Mouse (Mus musculus) cerebellum, adult 11-12 months (tissue): ENCODE measurements around the gene Ficd.
A peak's percentile ranks its signal among the peaks of the same experiment; 100 is the strongest.

ENCODE experiments used
- DNase-seq: peaks from one replicate; pipeline ENCODE4 v3.0.0; 2022

The Ficd gene

DNA sequence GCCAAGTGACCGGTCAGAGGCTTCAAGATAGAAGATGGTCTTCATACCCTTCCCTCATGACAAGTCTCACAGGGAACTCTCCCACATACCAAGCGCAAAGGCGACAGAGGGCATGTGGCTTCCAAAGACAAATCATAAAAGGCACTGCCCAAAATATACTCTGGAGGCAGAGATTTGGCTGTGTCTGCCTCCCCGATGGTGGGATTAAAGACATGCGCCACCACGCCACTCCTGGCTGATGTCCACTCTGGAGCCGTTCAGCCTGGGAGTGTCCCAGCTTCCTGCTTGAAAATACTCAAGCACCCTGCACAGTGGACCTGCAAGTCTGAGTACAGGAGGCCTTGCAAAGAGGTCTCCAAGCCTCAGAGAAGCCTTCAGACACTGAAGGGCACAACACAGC is 4.4 kb upstream of the Ficd start:
- no peak for DNase-seq

DNA sequence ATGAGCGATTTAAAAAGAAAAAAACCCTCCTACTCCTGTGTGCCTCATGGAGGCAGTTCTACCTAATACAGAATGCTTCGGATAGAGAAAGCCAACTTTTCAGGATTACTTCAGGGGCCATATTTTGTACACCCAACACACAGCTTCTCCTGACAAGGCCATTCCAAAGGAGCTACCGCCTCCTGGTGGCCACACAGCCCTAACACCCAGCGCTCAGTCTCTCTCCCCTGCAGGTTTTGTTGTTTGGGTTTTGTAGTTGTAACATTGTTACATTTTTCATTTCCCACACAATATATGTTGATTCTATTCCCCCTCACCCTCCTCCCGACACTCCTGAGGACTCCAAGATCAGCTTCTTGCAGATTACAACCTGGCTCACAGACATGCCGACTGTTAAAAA is 3.4 kb upstream of the Ficd start:
- no peak for DNase-seq

DNA sequence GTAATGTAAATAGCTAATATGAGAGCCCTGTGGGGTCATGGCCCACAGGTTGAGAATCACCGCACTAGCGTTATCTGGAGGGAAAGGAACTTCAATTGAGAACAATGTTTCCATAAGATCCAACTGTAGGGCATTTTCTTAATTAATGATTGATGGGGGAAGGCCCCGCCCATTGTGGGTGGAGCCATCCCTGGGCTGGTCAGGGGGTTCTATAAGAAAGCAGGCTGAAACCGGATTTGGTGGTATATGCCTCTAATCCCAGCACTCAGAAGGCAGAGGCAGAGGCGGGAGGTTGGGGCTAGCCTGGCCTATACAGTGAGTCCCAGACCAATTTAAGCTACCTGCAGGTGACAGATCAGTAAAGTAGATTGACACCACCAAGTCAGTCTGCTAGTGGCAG is 1.2 kb upstream of the Ficd start:
- no peak for DNase-seq

DNA sequence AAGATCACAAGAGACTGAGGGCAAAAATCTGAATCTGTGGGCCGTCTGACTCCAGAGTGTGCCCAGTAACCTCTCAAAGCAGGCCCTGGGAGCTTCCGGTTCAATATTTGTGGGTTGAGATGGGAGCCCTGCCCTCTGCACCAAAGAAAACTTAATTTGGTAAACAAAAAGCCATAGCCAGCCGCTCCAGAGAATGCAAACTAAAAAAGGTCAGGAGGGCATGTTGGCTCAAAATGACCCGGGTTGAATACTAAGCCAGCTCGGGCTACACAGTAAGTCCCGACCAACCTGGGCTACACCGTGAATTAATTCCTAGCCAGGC is 619 bp upstream of the Ficd start:
- DNase-seq, result no peak

DNA sequence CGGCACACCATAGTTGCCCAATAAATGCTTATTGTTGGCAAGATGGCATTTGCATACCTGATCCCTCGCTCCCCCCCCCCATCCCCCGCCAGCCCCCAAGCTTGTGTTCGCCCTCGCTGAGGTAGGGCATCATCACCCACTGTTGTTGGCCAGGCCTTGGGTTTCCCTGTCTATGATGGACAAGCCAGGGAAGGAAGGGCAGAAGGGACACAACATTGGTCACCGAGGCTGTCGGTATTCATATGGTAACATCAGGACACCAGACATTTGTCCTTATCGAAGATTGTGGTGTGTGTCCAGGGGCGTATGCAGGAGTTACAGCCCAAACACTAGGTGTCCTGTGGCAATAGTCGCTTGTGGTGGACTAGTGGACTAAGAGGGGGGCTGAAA is 505 bp downstream of the Ficd start:
- no peak for DNase-seq

DNA sequence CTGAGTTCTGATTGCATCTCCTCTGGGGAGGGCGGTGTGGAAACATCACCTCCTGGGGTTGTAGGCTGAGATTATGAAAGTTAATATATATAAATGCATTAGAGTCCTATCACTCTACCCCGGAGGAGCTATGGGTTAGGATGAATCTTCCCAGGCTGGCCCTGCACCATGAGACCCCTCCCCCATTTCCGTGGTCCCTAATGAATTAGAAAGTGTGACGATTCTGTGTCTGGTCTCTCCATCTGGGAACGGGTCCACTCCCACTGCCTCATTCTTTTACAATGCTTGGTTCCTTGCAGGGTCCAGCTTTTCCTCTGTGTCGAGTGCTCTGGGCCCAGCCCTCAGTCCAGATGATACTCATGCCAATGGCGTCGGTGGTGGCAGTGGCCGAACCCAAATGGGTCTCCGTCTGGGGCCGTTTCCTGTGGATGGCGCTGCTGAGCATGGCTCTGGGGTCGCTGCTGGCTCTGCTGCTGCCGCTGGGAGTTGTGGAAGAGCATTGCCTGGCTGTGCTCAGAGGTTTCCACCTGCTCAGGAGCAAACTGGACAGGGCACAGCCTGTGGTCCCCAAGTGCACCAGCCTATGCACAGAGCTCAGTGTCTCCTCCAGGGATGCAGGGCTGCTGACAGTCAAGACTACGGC is 1.0 kb downstream of the Ficd start:
- DNase-seq, result peak; percentile 62

DNA sequence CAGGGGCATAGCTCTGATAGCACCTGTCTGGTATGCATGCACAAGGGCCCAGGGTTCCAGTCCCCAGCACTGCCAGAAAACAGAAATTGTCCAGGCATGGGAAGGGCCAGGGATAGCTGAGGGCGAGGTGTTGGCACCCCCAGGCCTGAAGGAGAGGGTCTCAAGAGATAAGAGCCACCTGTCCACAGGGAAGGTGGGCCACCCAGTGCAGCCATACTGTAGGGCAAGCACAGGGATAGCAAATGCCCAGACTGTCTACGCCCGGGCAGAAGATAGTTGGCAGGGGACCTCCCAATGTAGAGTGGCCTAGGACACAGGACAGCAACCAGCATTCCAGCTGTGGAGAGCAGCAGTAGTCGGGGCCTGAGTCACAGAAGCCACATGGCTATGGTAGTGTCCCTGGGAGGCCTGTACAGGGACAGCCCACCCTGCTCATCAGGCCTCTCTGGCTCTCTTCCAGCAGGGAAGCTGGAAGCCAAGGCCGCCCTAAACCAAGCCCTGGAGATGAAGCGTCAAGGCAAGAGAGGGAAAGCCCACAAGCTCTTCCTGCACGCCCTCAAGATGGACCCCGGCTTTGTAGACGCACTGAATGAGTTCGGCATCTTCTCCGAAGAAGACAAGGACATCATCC is 2.1 kb downstream of the Ficd start:
- DNase-seq, result peak; percentile 57

DNA sequence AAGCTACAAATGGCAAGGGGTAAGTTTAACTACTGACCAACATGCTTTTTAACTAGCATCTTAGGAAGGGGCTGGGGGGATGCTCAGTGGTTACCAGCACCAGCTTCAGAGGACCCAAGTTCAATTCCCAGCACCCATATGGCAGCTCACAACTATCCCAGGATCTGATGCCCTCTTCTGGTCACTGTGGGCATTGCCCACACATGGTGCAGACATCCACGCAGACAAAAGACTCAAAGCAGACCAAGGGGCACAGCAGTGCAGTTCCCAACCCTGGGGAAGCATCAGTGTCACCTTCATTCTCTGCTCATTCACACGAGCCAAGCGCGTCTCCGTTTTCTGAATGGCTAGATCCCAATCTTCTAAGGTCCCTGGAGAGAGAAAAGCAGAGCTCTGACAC is 12.0 kb downstream of the Ficd start:
- DNase-seq, result no peak

DNA sequence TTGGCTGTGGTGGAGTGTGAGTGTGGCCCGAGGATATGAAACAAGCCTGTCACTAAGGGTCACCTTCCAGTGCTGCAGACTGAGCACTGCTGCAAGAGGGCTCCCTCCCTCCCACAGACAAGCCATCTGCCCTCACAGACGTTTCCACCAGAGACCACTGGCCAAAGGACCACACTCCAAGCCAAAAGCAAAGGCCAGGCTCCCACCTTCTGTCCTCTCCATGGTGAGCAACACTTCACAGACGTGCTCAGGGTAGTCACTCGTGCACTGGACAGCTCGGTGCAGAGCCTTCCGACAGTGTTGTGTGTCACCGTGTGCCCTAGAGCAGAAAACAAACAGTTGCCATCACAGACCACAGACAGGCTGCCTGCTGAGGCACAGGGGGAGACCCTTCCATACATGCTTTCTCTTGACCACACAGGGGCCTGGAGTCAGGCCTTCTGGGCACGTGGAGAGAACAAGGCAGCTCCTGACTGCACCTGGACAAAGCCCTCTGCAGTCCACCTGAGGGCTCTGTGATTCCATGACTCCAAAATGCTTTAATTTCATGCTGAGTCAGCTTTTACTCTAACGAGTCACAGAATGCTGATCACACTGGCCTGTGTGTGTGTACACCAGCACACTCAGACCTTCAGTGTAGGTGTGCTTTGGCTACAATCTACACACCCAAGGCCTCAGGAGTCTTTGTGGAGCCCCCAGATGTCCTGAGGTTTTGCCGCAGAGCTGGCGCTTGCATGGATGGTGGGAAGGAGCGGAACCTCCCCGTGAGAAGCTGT is 13.1 kb downstream of the Ficd start:
- no peak for DNase-seq

DNA sequence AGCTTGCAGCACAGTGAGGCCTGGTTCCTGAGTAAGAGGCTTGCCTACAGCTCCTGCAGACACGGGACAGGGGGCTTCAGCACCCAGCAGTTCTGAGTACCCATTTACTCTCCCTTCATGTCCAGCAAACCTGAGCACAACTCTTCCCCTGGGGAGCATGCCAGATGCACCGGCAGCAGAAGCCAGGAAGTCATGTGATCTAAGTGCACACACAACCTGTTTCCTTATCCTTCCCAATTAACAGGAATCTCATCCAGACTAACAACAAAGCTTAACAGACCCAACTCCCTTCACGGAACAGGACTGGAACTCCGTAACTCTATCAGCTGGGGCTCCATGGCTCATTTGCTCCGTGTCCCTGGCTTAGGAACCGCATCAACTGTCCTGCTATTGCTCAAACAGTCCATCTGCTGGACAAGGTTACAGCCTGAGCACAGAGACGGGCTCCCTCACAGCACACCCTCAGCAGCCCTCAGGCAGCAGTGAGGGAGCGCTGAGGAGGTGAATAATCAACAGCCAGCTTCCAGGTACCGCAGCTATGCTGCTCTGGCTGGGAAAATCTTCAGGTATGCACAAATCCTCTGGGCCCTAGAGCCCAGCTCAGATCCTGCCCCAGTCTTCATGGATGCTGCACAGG is 16.0 kb downstream of the Ficd start:
- no peak for DNase-seq

DNA sequence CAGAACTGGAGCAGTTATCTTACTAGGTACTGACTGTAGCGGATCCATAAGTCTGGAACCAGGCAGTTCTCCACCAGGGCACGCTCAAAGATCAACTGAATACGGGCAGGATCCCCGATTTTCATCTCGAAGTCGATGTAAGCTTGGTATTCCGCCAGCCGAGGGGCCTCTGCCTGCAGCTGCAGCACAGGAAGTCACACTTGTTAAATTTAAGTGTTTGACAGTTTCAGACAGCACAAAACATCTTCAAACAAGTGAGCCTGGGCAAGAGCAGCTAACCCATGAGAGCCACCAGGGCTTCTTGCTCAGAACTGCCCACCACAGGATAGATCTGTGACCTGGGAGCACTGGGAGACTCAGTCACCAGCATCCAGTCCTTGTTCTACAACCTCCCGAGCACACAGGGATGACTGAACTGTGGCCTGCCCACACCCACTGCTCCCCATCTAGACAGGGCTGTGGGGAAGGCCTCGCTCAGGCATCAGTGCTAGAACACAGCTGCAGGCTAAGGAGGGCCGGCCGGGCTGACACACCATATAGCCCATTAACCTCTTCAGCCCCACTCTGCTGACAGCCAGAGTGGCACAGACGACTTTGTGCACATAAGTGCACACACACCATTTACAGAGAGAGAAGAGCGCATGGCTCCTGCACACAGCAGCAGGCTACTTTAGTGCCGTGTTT is 19.9 kb downstream of the Ficd start:
- no peak for DNase-seq

DNA sequence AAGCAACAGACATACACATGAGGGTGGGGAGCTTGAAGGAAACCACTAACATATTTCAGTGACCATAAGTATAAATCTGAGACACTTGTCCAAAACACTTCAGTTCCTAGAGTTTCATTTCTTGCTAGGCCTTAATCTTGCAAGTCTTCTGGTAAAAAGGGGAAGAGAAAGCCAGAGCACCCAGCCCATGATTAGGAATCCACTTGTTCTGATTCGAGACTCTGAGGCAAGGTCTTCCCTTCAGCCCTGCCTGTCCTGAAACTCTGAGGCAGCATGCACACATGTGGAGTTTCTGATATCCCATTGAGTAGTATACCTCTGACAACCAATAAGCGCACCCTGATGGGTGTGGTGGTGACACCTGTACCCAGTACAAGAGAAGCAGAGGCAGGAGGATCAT is 26.0 kb downstream of the Ficd start:
- no peak for DNase-seq

DNA sequence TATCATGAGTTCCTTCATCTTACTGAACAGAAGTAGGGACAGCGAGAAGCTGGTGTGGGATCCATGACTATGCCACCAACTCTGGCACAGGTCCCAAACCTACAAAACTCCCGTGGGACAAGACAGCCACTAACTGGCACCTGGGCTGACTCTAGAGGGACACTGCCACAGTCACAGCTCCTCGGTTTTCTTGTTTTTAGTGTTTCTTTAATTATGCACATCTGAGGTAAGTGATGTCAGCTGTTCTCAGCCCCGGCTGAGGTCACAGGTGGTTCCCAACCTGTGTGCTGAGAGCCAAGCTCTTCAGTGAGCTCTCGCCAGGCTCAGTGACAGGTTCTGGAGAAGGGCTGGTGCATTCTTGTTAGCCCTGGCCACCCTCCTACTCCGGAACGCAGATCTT is 28.8 kb downstream of the Ficd start:
- DNase-seq, result no peak

DNA sequence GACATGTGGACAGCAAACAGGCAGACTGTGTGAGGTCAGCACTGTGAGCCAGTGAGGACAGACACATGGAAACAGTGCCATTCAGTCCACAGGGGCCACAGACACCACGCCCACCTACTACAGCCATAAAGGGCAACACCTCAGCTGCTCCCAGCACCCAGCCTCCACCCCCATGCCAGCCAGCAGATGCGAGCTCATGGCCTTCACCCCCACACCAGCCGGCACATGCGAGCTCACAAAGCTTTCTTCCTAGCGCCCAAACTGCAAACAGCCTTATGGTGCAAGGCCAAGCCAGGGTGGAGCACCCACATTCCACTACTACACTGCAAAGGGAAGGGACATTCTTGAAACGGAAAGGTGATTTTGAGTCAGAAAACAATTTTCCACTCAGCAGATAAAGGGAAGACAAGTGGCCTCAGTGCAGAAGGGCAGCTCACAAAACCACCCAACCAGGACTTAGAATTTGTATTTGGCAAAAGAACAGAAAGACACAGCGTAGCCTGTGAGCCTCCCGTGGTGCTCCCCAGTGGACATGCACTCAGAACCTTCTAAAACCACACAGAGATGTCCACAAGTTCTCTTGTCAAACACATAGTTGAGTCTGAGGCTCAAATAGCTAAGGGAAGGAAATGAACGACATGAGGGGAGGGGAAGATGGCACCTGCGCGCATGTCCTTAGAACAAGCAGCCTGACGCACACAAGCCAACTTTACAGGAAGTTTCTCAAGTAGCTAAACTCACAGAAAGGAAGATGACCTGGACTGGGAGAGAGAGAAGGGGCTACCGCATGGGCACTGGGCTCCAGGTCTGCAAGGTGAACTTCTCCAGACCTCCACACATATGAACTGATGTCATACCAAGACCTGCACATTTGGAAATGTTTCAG is 30.3 kb downstream of the Ficd start:
- DNase-seq, result no peak

DNA sequence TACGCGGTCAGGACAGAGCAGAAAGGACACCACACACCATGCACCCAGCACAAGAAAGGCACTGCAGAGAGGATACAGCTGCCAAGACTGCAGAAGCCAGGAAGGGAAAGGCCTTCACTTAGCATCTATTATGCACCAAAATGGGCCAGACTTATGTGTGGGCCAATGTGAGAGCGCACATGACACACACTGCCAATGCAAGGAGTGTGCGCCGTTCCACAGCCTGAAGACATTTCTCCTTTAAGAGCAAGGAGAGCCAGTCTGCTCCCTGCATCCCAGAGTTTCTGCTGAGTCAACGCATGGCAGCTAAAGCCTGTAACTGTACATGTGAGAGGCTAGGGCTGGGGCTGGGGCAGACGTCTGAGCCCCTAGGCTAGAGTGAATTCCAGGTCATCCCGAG is 33.2 kb downstream of the Ficd start:
- DNase-seq, result no peak

DNA sequence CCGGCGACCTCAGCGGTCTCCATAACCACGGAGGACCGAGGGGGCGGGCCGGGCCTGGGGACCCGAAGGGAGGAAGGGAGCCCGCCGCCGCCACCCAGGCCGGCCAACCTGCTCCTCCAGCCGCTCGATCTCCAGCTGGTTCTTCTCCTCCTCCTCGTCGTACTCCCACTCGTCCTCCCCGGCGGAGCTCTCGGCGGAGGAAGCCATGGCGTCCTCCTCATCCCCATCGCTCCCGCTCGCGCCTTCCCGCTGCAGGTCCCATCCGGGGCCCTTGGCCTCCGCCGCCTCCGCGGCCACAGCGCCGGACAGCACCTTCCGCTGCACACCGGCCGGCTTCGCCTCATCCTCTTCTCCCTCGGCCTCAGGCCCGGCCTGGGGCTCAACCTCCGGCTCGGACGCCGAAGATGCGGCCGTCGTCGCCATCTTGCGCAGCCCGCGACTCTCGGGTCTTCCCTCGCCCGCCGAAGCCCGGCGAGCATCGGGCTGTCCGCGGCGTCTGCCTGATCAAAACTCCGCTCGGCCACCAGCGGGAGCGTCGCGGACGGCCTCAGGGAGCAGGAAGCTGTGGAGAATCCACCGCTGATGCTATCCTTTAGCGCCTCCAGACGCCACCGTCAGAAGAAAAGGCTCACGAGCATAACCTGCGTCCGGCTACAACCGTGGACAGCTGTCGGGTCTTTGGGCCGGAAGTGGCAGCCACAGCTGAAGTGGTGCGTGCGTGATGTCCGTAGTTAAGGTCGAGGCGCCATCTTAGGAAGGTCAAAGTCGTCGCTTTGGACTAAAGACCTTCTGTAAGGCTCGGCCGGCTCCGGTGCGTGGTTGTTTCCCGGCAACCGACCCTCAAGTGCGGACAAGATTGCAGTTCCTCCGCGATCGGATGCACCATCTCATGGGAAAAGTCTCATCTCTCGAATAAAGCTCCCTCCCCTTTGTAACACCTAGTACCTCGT is 35.9 kb downstream of the Ficd start:
- peak; percentile 89 for DNase-seq

DNA sequence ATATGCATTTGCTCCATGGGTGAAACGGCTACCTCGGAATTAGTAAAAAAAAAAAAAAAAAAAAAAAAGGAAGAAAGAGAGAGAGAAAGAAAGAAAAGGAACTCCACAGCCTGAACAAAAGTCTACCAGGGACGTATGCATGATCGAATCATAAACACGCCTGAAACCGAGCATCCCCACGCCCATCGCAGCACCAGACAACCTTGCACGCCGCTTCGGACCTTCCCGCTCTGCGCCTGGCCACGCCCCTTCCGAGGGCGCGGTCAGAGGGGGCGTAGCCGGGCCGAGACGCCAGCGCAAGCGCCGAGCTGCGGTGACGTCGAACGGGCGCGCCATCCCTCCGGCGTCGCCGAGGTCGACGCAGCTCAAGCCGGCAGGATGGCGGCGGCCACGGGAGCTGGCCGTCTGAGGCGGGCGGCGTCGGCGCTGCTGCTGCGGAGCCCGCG is 36.9 kb downstream of the Ficd start, which contains the start of the genes Sart3 and Iscu:
TSS of gene Sart3 (minus strand) at position 61 of the 446 bp plus-strand sequence.
TSS of gene Iscu (plus strand) at position 299 of the 446 bp plus-strand sequence.
- DNase-seq, result peak; percentile 95

DNA sequence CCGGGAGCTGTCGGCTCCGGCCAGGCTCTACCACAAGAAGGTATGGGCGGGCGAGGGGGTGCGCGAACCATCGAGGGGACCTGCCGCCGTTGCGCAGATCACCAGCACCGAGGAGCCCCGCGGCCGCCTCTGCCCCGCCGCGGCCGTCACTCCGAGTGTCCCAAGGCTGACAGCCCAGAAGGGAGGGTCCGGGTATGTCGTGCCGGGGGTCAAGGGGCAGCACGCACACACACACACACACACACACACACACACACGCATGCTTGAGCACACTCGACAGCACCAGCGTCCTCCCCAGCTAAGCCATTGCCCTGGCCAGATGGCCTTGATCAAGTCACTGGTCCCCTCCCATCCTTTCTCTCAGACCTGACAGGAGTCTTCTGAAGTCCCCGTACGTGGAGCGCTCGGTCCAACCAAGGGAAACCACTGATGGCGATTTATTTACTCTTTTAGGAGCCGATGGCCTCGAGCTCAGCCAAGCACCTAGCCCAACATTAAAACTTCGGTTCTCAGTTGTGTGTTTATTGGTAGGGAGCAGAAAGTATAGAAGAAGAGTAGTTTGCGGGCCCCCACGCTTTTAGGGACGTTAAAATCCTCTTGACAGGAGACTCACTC is 37.4 kb downstream of the Ficd start:
- no peak for DNase-seq

DNA sequence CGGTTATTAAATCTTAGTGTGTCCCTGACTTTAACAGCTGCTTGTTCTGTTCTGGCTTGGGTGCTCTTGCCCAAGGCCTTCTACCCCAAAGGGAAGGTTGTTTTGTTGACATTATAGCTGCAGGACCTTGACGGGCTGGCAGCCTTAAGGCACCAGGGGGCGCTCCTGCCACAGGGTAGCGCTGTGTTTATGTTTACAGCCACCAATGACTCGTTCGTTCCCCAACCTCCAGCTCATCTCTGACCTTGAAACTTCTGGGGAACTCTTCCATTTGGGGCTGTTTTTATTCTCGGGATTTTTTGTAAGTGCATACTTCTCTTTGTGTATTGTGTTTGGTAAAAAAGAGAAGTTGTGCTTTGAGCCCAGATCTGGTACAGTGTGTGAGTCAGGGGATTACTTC is 38.1 kb downstream of the Ficd start:
- peak; percentile 70 for DNase-seq

DNA sequence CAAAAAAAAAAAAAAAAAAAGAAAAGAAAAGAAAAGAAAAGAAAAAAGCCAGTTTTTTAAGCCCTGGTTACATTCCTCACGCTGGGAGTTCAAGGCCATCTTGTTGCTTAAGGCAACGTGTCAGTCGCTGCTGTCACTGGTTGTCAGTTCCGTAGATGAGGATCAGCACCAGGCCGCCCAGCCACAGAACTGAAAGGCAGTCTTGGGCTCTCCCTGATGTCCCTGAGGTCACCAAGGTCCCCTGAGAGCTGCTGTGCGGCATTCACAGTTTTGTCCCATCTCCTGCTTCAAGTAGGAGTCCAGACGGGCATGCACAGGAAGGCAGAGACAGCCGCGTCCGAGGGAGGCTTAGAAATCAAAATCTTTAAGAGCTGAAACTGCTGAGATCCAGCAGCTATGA is 40.0 kb downstream of the Ficd start:
- DNase-seq, result no peak
